Mouse (Mus musculus) bone marrow, adult 2 months (tissue): ENCODE results near the gene Smim11. TPM values are rescaled to one million over a fixed set of nuclear protein-coding genes. Genes with fewer than 3 reads are reported as not detected.

Experiments
- H3K27ac ChIP-seq: fragments of 200-500 bp; 2 replicates; pipeline ENCODE4 v1.5.1; 2012; ENCODE audit warnings: low read depth, mild to moderate bottlenecking, control low read depth, inconsistent platforms, low read length; ENCODE audit not compliant: control insufficient read depth, poor library complexity, insufficient read depth
- H3K4me1 ChIP-seq: fragments of 200-500 bp; 2 replicates; pipeline ENCODE4 v1.6.1; 2011; ENCODE audit warnings: low read length; ENCODE audit not compliant: control insufficient read depth, insufficient read depth
- H3K4me3 ChIP-seq: fragments of 200-500 bp; replicated peaks from 2 replicates; pipeline ENCODE3; 2011; ENCODE audit warnings: mild to moderate bottlenecking, low read depth, low read length, control low read depth; ENCODE audit not compliant: control insufficient read depth
- CTCF ChIP-seq: fragments of 200-500 bp; IDR thresholded peaks from 2 replicates; pipeline ENCODE4 v1.5.1; 2011; ENCODE audit warnings: low read length, control low read depth; ENCODE audit not compliant: control insufficient read depth, insufficient read depth
- POLR2A ChIP-seq: fragments of 200-500 bp; IDR thresholded peaks from 2 replicates; pipeline ENCODE4 v1.6.1; 2011; ENCODE audit warnings: low read depth, mild to moderate bottlenecking, control low read depth, low read length, borderline replicate concordance; ENCODE audit not compliant: control insufficient read depth
- WGBS: fragments of 180-500 bp; shearing (Covaris S2); methylation state at CpG from one replicate; pipeline ENCODE4 v1.1.7; 2018; 5-methylcytosine and 5-hydroxymethylcytosine counted together
- polyA plus RNA-seq: library from polyadenylated mRNA; stranded (reverse); fragments of >200 nt; gene quantifications from 2 replicates; pipeline ENCODE4 v1.2.4, GENCODE M21; 2011; ENCODE audit warnings: low replicate concordance; ENCODE audit not compliant: missing spikeins, insufficient read depth, insufficient read length

The Smim11 gene
- polyA plus RNA-seq, 1 experiment: 64.0 TPM

DNA sequence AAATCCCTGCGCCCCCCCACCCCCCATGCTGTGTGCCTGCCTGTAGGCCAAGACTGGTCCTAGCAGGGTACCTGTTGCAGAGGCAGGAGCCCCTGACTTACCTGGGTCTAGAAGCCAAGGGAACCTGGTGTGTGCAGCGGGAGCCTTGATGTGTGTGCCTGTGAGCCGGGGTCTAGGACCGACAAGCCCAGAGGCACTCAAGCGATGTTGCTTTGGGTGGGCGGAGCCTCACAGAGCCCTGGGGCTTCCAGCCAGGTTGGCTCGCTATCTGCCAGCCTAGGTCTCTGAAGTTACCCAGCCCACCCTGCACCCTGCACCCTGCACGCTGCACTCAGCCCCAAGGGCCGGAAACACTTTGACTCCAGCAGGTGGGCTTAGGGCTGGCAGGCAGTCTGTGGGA is 57.6 kb downstream of the Smim11 start:
- TF ChIP-seq POLR2A (no peak), CTCF (no peak)
- H3K27ac ChIP-seq: no peak overlapping the region
- H3K4me1 ChIP-seq: no peaks in the 10 kb centered on the region; the same call in 1 of the 2 replicates
- WGBS: 52% methylated on average over 9 of the region's 9 CpGs
- H3K4me3 ChIP-seq: no peak overlapping the region

GRCm38 (mm10) chr16:92359229-92359628 is 58.1 kb downstream of the Smim11 start, which contains the start of gene Kcne1:
Kcne1 (minus strand) TSS chr16:92359468.
- TF ChIP-seq CTCF: no peak
- TF ChIP-seq POLR2A: no peak
- no peak within 1 kb of the TSS for H3K4me3 ChIP-seq
- WGBS: 68% methylated on average over 9 of the region's 9 CpGs
- no peaks in the 10 kb centered on the region; the same call in 1 of the 2 replicates for H3K4me1 ChIP-seq
- no peak within 1 kb of the TSS for H3K27ac ChIP-seq

GRCm38 (mm10) chr16:92360711-92361110 is 59.6 kb downstream of the Smim11 start:
- Histone ChIP-seq H3K27ac (no peak overlapping the region), H3K4me1 (no peaks in the 10 kb centered on the region; the same call in 1 of the 2 replicates), H3K4me3 (no peak overlapping the region)
- TF ChIP-seq CTCF (no peak), POLR2A (no peak)
- WGBS: 83% methylated on average over 7 of the region's 7 CpGs

Other genes starting within 250 kb of the Smim11 start
- 10.5 and 15.7 TPM in 2 replicates for gene Mrps6, start 243.0 kb upstream of the Smim11 start, polyA plus RNA-seq
- not detected in 2 replicates for gene Gm49711, start 243.0 kb upstream of the Smim11 start, polyA plus RNA-seq
- 0.97 and 3.9 TPM in 2 replicates for gene Slc5a3, start 243.0 kb upstream of the Smim11 start, polyA plus RNA-seq
- gene Kcne2, start 8.9 kb upstream of the Smim11 start, polyA plus RNA-seq: 0.59 TPM in 1 of 2 replicates, not detected in the other
- gene Fam243, start 20.2 kb downstream of the Smim11 start, polyA plus RNA-seq: not detected in 2 replicates
- not detected in 2 replicates for gene Kcne1, start 58.2 kb downstream of the Smim11 start, polyA plus RNA-seq
- gene Rcan1, start 169.6 kb downstream of the Smim11 start, polyA plus RNA-seq: 3.6 and 9.5 TPM in 2 replicates
- not detected in 2 replicates for gene Clic6, start 184.4 kb downstream of the Smim11 start, polyA plus RNA-seq